Mouse (Mus musculus) left cerebral cortex, adult 2 months (tissue): ENCODE measurements around the gene Wwp2. TPM values are rescaled to one million over a fixed set of nuclear protein-coding genes. Genes with fewer than 3 reads are reported as not detected.
"Not testable (repeated sequence)": the region's sequence is repeated elsewhere in the genome, so short reads cannot be mapped to it uniquely, and the experiment has no call there.

Experiments used
- DNase-seq, 2 experiments: peaks; one replicate each; pipeline ENCODE4 v3.0.0; 2021 to 2022; ENCODE audit warnings: low spot score in 2 of 2, mixed read lengths in 1 of 2; ENCODE audit errors: extremely low spot score in 1 of 2
- H3K27ac ChIP-seq: fragments of 200-600 bp; 2 replicates; pipeline ENCODE4 v1.8.1; 2022
- H3K4me3 ChIP-seq: fragments of 200-600 bp; 2 replicates; pipeline ENCODE4 v1.8.1; 2022
- CTCF ChIP-seq: fragments of 200-600 bp; IDR thresholded peaks from 2 replicates; pipeline ENCODE4 v1.8.1; 2022; ENCODE audit warnings: antibody characterized with exemption, mild to moderate bottlenecking, moderate library complexity
- intact Hi-C: fragments of 180-260 bp; cut with DNase I; formaldehyde crosslinking; loops from one replicate; pipeline ENCODE4 v1.15.1; 2025
- total RNA-seq, 2 experiments: library from RNA; stranded (reverse); gene quantifications; 2 replicates each; pipeline ENCODE4 v1.2.3; 2021

The Wwp2 gene
- total RNA-seq, 2 experiments from 2014 or later: 34.4 to 39.3 TPM

GRCm38 (mm10) chr8:107458281-107458680 is 22.1 kb downstream of the Wwp2 start:
- H3K27ac ChIP-seq: no peak overlapping the region
- intact Hi-C loops: no loop called here
- H3K4me3 ChIP-seq: no peak overlapping the region
- TF ChIP-seq CTCF: no peak
- no peak for DNase-seq

GRCm38 (mm10) chr8:107462423-107462822 is 26.3 kb downstream of the Wwp2 start:
- TF ChIP-seq CTCF: no peak
- intact Hi-C loops: no loop called here

GRCm38 (mm10) chr8:107465332-107465990 is 29.3 kb downstream of the Wwp2 start:
- no peak overlapping the region for H3K27ac ChIP-seq
- intact Hi-C loops: no loop called here
- TF ChIP-seq CTCF: no peak
- no peak overlapping the region for H3K4me3 ChIP-seq
- DNase-seq: no peak

More at GRCm38 (mm10) chr8:107462423-107462822, 26.3 kb downstream of the Wwp2 start:
- no peak for DNase-seq
- H3K4me3 ChIP-seq: no peak overlapping the region
- H3K27ac ChIP-seq: no peak overlapping the region

- no peak; the same call in 1 of the 2 replicates for TF ChIP-seq CTCF
- no peak for DNase-seq
- intact Hi-C loops: no loop called here
- Histone ChIP-seq H3K4me3 (no peak overlapping the region), H3K27ac (no peak overlapping the region)
These were observed 30.5 kb downstream of the Wwp2 start for GRCm38 (mm10) chr8:107466642-107467041.

GRCm38 (mm10) chr8:107468811-107469302 is 32.7 kb downstream of the Wwp2 start:
- Histone ChIP-seq H3K27ac (no peak overlapping the region), H3K4me3 (no peak overlapping the region)
- intact Hi-C loops: no loop called here
- no peak for TF ChIP-seq CTCF
- no peak for DNase-seq

GRCm38 (mm10) chr8:107470302-107470701 is 34.1 kb downstream of the Wwp2 start:
- Histone ChIP-seq H3K4me3 (no peak overlapping the region), H3K27ac (no peak overlapping the region)
- intact Hi-C loops: no loop called here
- DNase-seq: no peak
- TF ChIP-seq CTCF: no peak

- Histone ChIP-seq H3K4me3 (no peak overlapping the region), H3K27ac (no peak overlapping the region)
- DNase-seq: no peak
- TF ChIP-seq CTCF: no peak
- intact Hi-C loops: no loop called here
These were observed 36.4 kb downstream of the Wwp2 start for GRCm38 (mm10) chr8:107472403-107473100.

GRCm38 (mm10) chr8:107473369-107473768 is 37.2 kb downstream of the Wwp2 start:
- intact Hi-C loops: no loop called here

GRCm38 (mm10) chr8:107475613-107476012 is 39.4 kb downstream of the Wwp2 start:
- intact Hi-C loops: no loop called here
- H3K4me3 ChIP-seq: no peak overlapping the region
- TF ChIP-seq CTCF: no peak
- DNase-seq: no peak
- no peak overlapping the region for H3K27ac ChIP-seq

More at GRCm38 (mm10) chr8:107473369-107473768, 37.2 kb downstream of the Wwp2 start:
- H3K27ac ChIP-seq: no peak overlapping the region
- DNase-seq: no peak
- no peak overlapping the region for H3K4me3 ChIP-seq
- TF ChIP-seq CTCF: no peak

- DNase-seq, H3K4me3 ChIP-seq, H3K27ac ChIP-seq, intact Hi-C loops: not testable (repeated sequence)
These were observed 40.6 kb downstream of the Wwp2 start for GRCm38 (mm10) chr8:107476786-107477185.

- no peak for DNase-seq
- Histone ChIP-seq H3K4me3 (no peak overlapping the region), H3K27ac (no peak overlapping the region)
- no peak for TF ChIP-seq CTCF
- intact Hi-C loops: no loop called here
These were observed 42.6 kb downstream of the Wwp2 start for GRCm38 (mm10) chr8:107478728-107479127.

GRCm38 (mm10) chr8:107480436-107480835 is 44.3 kb downstream of the Wwp2 start:
- intact Hi-C loops: no loop called here
- Histone ChIP-seq H3K27ac (no peak overlapping the region), H3K4me3 (no peak overlapping the region)
- no peak for TF ChIP-seq CTCF
- no peak for DNase-seq

- no peak overlapping the region for H3K27ac ChIP-seq
- no peak overlapping the region for H3K4me3 ChIP-seq
- intact Hi-C loops: no loop called here
- DNase-seq: no peak
- no peak for TF ChIP-seq CTCF
These were observed 47.1 kb downstream of the Wwp2 start for GRCm38 (mm10) chr8:107483250-107483649.
